Mouse (Mus musculus): ENCODE data around the gene Hoxd3.

The Hoxd3 gene

GRCm38 (mm10) chr2:74732513-74733316, 21.0 kb downstream of the Hoxd3 start:
- no peak for DNase-seq

- no peak for DNase-seq
These were observed 21.6 kb downstream of the Hoxd3 start for GRCm38 (mm10) chr2:74733317-74733661.

- DNase-seq, result no peak
These were observed 22.0 kb downstream of the Hoxd3 start for GRCm38 (mm10) chr2:74733765-74734164.

GRCm38 (mm10) chr2:74734451-74734850, 22.7 kb downstream of the Hoxd3 start:
- DNase-seq, result no peak

GRCm38 (mm10) chr2:74734996-74735811, 23.5 kb downstream of the Hoxd3 start:
- DNase-seq, result no peak

GRCm38 (mm10) chr2:74735851-74736687, 24.3 kb downstream of the Hoxd3 start:
- DNase-seq, result no peak

- no peak for DNase-seq
These were observed 25.2 kb downstream of the Hoxd3 start for GRCm38 (mm10) chr2:74736688-74737577.

- DNase-seq, result no peak
These were observed 25.9 kb downstream of the Hoxd3 start for GRCm38 (mm10) chr2:74737578-74738070.

- no peak for DNase-seq
These were observed 27.1 kb downstream of the Hoxd3 start for GRCm38 (mm10) chr2:74738623-74739475.

- no peak for DNase-seq
These were observed 27.7 kb downstream of the Hoxd3 start for GRCm38 (mm10) chr2:74739476-74739800.

GRCm38 (mm10) chr2:74739869-74740268, 28.1 kb downstream of the Hoxd3 start:
- DNase-seq, result no peak

GRCm38 (mm10) chr2:74740311-74741091, 28.8 kb downstream of the Hoxd3 start:
- no peak for DNase-seq

GRCm38 (mm10) chr2:74741252-74741978, 29.7 kb downstream of the Hoxd3 start:
- no peak for DNase-seq

GRCm38 (mm10) chr2:74741979-74742277, 30.2 kb downstream of the Hoxd3 start:
- no peak for DNase-seq

GRCm38 (mm10) chr2:74745540-74746297, 34.0 kb downstream of the Hoxd3 start:
- no peak for DNase-seq

GRCm38 (mm10) chr2:74746298-74746921, 34.7 kb downstream of the Hoxd3 start:
- no peak for DNase-seq

GRCm38 (mm10) chr2:74747006-74747405, 35.3 kb downstream of the Hoxd3 start:
- DNase-seq, result no peak

GRCm38 (mm10) chr2:74747661-74748141, 36.0 kb downstream of the Hoxd3 start:
- DNase-seq, result no peak
